Mouse (Mus musculus) midbrain, embryonic 16.5 days (tissue): Measurements from ENCODE around the gene Otop2. TPM values are rescaled to one million over a fixed set of nuclear protein-coding genes. Genes with fewer than 3 reads are reported as not detected.

Experiments used
- ATAC-seq: fragments of 200-750 bp; cut with Nextera tagmentation; 2 replicates; pipeline ENCODE4 v1.8.0; 2017; ENCODE audit warnings: moderate TSS enrichment
- H3K27ac ChIP-seq: fragments of 300-500 bp; sonication (generic); 2 replicates; pipeline ENCODE4 v1.5.1; 2014; ENCODE audit warnings: mild to moderate bottlenecking, low read length, mixed read lengths
- H3K27me3 ChIP-seq: fragments of 300-500 bp; sonication (generic); 2 replicates; pipeline ENCODE4 v1.6.1; 2014; ENCODE audit warnings: low read depth, low read length, mixed read lengths; ENCODE audit not compliant: control insufficient read depth, insufficient read depth
- H3K36me3 ChIP-seq: fragments of 300-500 bp; sonication (generic); 2 replicates; pipeline ENCODE4 v1.6.1; 2014; ENCODE audit warnings: mild to moderate bottlenecking, low read length, moderate library complexity, mixed read lengths; ENCODE audit not compliant: control insufficient read depth, insufficient read depth
- H3K4me1 ChIP-seq: fragments of 300-500 bp; sonication (generic); 2 replicates; pipeline ENCODE4 v1.6.1; 2014; ENCODE audit warnings: mild to moderate bottlenecking, low read length, mixed read lengths; ENCODE audit not compliant: control insufficient read depth, insufficient read depth
- H3K4me2 ChIP-seq: fragments of 300-500 bp; sonication (generic); 2 replicates; pipeline ENCODE4 v1.6.1; 2014; ENCODE audit warnings: mild to moderate bottlenecking, low read length, mixed read lengths
- H3K4me3 ChIP-seq: fragments of 300-500 bp; sonication (generic); 2 replicates; pipeline ENCODE4 v1.5.1; 2014; ENCODE audit warnings: low read depth, mild to moderate bottlenecking, low read length, moderate library complexity, mixed read lengths
- H3K9ac ChIP-seq: fragments of 300-500 bp; sonication (generic); 2 replicates; pipeline ENCODE4 v1.6.1; 2014; ENCODE audit warnings: low read depth, low read length, mixed read lengths
- H3K9me3 ChIP-seq: fragments of 300-500 bp; sonication (generic); replicated peaks from 2 replicates; pipeline ENCODE4 v1.6.1; 2014; ENCODE audit warnings: mild to moderate bottlenecking, low read length, mixed read lengths; ENCODE audit not compliant: control insufficient read depth, poor library complexity, severe bottlenecking
- WGBS: fragments of 180-500 bp; shearing (Covaris S2); extraction: QIAGEN DNeasy Blood & Tissue Kit; methylation state at CpG from one replicate; pipeline ENCODE4 v1.1.7; 2014; 5-methylcytosine and 5-hydroxymethylcytosine counted together
- polyA plus RNA-seq: library from polyadenylated mRNA; unstranded; fragments of >200 nt; fragmentation: Nextera tagmentation; extraction: Ambion mirVana; gene quantifications from 2 replicates; pipeline ENCODE4 v1.2.1, GENCODE M21; 2015

Gene Otop2
- polyA plus RNA-seq, 1 experiment from 2014 or later: 0.29 TPM

GRCm38 (mm10) chr11:115372737-115373136 is 65.8 kb downstream of the Otop2 start:
- 45% methylated on average over 2 of the region's 2 CpGs for WGBS
- Histone ChIP-seq H3K4me3 (no peak overlapping the region), H3K36me3 (no peaks in the 10 kb centered on the region), H3K27me3 (no peaks in the 10 kb centered on the region), H3K27ac (no peak overlapping the region), H3K4me2 (no peak overlapping the region), H3K4me1 (peaks cover 15% of the 10 kb centered on the region; the same call in 1 of the 2 replicates), H3K9ac (no peak overlapping the region), H3K9me3 (no peaks in the 10 kb centered on the region)
- ATAC-seq: no peak

DNA sequence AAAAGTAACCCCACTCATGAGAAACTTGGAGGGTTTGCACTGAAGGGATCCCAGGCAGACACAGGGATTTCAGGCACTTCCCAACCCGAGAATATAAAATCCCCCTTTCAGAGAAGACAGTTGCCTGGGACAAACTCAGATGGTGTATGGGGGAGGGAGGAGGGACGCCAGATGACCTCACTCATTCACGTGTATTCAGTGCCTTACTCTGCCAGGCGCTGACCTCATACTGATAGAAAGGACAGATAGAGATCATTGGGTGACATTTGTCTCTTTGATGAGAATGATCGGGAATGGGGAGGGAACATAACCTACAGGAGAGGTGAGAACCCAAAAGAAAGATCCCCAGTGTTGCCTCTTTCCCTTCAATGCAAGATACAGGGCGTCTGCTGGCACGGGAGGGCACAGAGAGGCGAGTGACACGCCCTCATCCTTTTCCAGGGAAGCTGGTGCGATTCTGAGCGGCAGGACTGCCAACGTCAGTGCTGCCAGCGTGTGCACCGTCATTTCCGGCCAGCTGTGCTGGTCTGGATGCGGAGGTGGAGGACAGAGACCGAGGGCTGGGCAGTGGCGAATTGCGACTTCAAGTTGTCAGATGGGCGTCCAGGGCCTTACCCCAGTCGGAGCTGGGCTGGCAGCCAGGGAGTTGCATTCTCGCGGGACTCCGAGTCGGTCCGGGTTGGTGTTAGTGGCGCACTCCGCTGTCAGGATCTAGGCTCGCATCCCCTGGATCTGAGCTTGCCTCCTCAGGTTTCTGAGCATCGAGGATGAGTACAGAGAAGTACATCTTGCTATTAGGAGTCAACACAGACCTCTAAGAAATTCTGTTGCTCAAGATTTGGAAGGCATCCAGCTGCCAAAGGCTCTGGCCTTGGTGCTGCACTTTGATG is 67.1 kb downstream of the Otop2 start:
- H3K27ac ChIP-seq: peak overlapping the region; percentile 85
- H3K4me1 ChIP-seq: peaks cover 15% of the 10 kb centered on the region; the same call in 1 of the 2 replicates
- H3K4me3 ChIP-seq: peak overlapping the region; percentile 51
- ATAC-seq: peak; percentile 76
- H3K9ac ChIP-seq: peak overlapping the region; percentile 76
- peak overlapping the region; percentile 63 for H3K4me2 ChIP-seq
- 2% methylated on average over 30 of the region's 30 CpGs for WGBS
- no peaks in the 10 kb centered on the region for H3K9me3 ChIP-seq
- H3K36me3 ChIP-seq: no peaks in the 10 kb centered on the region
- H3K27me3 ChIP-seq: no peaks in the 10 kb centered on the region

DNA sequence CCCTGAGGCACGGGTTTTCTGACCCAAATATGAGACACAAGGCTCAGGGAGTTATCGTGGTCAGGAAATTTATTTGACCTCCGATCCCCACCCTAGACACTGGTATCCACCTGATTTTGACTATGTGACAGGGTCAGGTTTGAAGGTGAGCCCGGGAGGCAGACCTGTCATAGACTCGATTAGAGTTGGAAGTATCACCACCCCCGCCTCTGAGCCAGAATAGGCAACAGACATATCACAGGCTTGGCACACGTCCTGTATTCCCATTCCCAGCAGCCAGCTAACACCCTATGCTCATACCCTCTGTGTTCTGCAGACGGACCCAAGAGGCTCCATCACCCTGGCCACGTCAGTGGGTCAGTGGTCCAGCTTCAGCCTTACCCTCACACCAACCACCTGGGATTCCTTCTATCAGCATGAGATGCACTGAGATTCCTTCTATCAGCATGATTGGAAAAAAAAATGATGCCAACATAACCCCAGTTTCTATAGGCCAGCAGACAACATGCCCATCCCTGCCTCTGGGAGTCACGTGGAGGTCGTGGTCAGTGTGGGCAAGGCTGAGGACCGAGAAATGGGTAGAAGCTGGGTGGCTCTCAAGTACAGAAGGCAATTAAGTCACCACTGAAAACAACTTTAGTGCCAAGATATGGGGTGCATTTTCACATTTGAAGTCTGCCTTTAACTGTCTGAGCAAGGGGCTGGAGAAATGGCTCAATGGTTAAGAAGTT is 67.9 kb downstream of the Otop2 start:
- Histone ChIP-seq H3K36me3 (no peaks in the 10 kb centered on the region), H3K4me3 (peak overlapping the region; percentile 51), H3K4me2 (peak overlapping the region; percentile 63), H3K27me3 (no peaks in the 10 kb centered on the region), H3K4me1 (peaks cover 15% of the 10 kb centered on the region; the same call in 1 of the 2 replicates), H3K9ac (peak overlapping the region; percentile 76), H3K27ac (peak overlapping the region; percentile 85), H3K9me3 (no peaks in the 10 kb centered on the region)
- WGBS: 69% methylated on average over 12 of the region's 12 CpGs
- ATAC-seq: 0 out of 2 replicates have a peak, but pooled peaks have one; percentile 8

GRCm38 (mm10) chr11:115376722-115377121 is 69.8 kb downstream of the Otop2 start:
- WGBS: 73% methylated on average over 7 of the region's 7 CpGs
- no peak overlapping the region for H3K4me3 ChIP-seq
- H3K4me2 ChIP-seq: no peak overlapping the region
- no peaks in the 10 kb centered on the region for H3K27me3 ChIP-seq
- H3K27ac ChIP-seq: no peak overlapping the region
- H3K4me1 ChIP-seq: peaks cover 20% of the 10 kb centered on the region; the same call in 1 of the 2 replicates
- H3K36me3 ChIP-seq: no peaks in the 10 kb centered on the region
- ATAC-seq: no peak
- H3K9me3 ChIP-seq: no peaks in the 10 kb centered on the region
- no peak overlapping the region for H3K9ac ChIP-seq

- no peak overlapping the region for H3K4me2 ChIP-seq
- H3K27me3 ChIP-seq: no peaks in the 10 kb centered on the region
- no peaks in the 10 kb centered on the region for H3K36me3 ChIP-seq
- WGBS: 92% methylated on average over 4 of the region's 4 CpGs
- no peak overlapping the region for H3K27ac ChIP-seq
- H3K4me1 ChIP-seq: peaks cover 20% of the 10 kb centered on the region; the same call in 1 of the 2 replicates
- ATAC-seq: no peak
- no peak overlapping the region for H3K4me3 ChIP-seq
- no peak overlapping the region for H3K9ac ChIP-seq
- no peaks in the 10 kb centered on the region for H3K9me3 ChIP-seq
Observed at GRCm38 (mm10) chr11:115377254-115377653, 70.3 kb downstream of the Otop2 start.

DNA sequence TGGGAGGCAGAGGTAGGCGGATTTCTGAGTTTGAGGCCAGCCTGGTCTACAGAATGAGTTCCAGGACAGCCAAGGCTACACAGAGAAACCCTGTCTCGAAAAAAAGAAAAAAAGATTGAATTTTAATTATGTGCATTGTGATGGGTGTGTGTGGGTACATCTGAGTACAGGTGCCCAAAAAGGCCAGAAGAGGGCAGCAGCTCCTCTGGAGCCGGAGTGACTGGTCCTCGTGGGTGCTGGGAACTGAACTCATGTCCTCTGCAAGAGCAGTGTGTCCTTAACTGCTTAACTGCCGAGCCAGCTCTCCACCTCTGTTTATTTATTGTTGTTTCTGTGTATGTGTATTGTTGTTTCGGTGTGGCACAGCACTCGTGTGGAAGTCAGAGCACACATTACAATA is 70.9 kb downstream of the Otop2 start:
- WGBS: 88% methylated on average over 7 of the region's 7 CpGs
- Histone ChIP-seq H3K36me3 (no peaks in the 10 kb centered on the region), H3K27me3 (no peaks in the 10 kb centered on the region), H3K4me3 (no peak overlapping the region), H3K4me1 (peaks cover 23% of the 10 kb centered on the region), H3K9me3 (no peaks in the 10 kb centered on the region), H3K9ac (no peak overlapping the region), H3K27ac (no peak overlapping the region), H3K4me2 (no peak overlapping the region)
- no peak for ATAC-seq

DNA sequence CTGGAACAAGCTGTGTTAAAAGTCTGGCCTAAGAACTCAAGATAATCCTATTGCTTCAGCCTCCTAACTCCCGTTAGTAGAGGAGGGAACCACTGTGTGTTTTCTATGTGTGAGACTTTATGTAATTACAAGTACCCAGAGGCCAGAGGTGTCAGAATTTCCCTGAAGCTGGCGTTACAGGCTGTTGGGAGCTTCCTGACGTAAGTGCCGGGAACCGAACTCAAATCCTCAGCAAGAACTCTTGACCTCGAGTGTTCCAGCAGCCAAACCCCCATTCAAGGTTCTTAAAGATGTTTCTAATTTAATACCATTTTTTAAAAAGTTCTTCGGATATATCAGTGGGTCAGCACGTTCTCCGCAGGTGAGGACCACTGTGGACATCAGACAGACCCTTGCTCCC is 74.3 kb downstream of the Otop2 start:
- H3K27ac ChIP-seq: peak overlapping the region; percentile 31
- ATAC-seq: no peak
- 13% methylated on average over 9 of the region's 9 CpGs for WGBS

More for the DNA sequence above, 74.3 kb downstream of the Otop2 start:
- Histone ChIP-seq H3K9ac (no peak overlapping the region; the same call in 1 of the 2 replicates), H3K27me3 (no peaks in the 10 kb centered on the region), H3K9me3 (no peaks in the 10 kb centered on the region), H3K36me3 (no peaks in the 10 kb centered on the region), H3K4me3 (peak overlapping the region; percentile 80), H3K4me1 (peaks cover 33% of the 10 kb centered on the region), H3K4me2 (peak overlapping the region; percentile 91)
